Mouse (Mus musculus) neural tube, embryonic 14.5 days (tissue): ENCODE data around the gene Dnah3. TPM values are rescaled to one million over a fixed set of nuclear protein-coding genes. Genes with fewer than 3 reads are reported as not detected.

ENCODE experiments used
- ATAC-seq: fragments of 200-750 bp; cut with Nextera tagmentation; 2 replicates; pipeline ENCODE4 v1.8.0; 2017; ENCODE audit warnings: low read depth, mild to moderate bottlenecking, moderate TSS enrichment, moderate library complexity
- H3K27ac ChIP-seq: fragments of 300-500 bp; sonication (generic); 2 replicates; pipeline ENCODE4 v1.5.1; 2014; ENCODE audit warnings: low read depth, mild to moderate bottlenecking, control low read depth, low read length, moderate library complexity, mixed read lengths
- H3K27me3 ChIP-seq: fragments of 300-500 bp; sonication (generic); 2 replicates; pipeline ENCODE4 v1.6.1; 2014; ENCODE audit warnings: low read length; ENCODE audit not compliant: control insufficient read depth, insufficient read depth
- H3K36me3 ChIP-seq: fragments of 300-500 bp; sonication (generic); 2 replicates; pipeline ENCODE4 v1.6.1; 2014; ENCODE audit warnings: low read length, mixed read lengths; ENCODE audit not compliant: control insufficient read depth, insufficient read depth
- H3K4me1 ChIP-seq: fragments of 300-500 bp; sonication (generic); 2 replicates; pipeline ENCODE4 v1.6.1; 2014; ENCODE audit warnings: low read length; ENCODE audit not compliant: control insufficient read depth, insufficient read depth
- H3K4me2 ChIP-seq: fragments of 300-500 bp; sonication (generic); 2 replicates; pipeline ENCODE4 v1.6.1; 2014; ENCODE audit warnings: mild to moderate bottlenecking, low read depth, low read length, control low read depth
- H3K4me3 ChIP-seq: fragments of 300-500 bp; sonication (generic); 2 replicates; pipeline ENCODE4 v1.5.1; 2014; ENCODE audit warnings: low read depth, low read length, control low read depth, mixed read lengths
- H3K9ac ChIP-seq: fragments of 300-500 bp; sonication (generic); replicated peaks from 2 replicates; pipeline ENCODE4 v1.6.1; 2014; ENCODE audit warnings: low read depth, mild to moderate bottlenecking, control low read depth, low read length, mixed read lengths
- H3K9me3 ChIP-seq: fragments of 300-500 bp; sonication (generic); 2 replicates; pipeline ENCODE4 v1.6.1; 2016; ENCODE audit warnings: low read length; ENCODE audit not compliant: control insufficient read depth
- WGBS: fragments of 180-500 bp; shearing (Covaris S2); extraction: QIAGEN DNeasy Blood & Tissue Kit; methylation state at CpG from one replicate; pipeline ENCODE4 v1.1.7; 2014; 5-methylcytosine and 5-hydroxymethylcytosine counted together
- polyA plus RNA-seq: library from polyadenylated mRNA; unstranded; fragments of >200 nt; fragmentation: Nextera tagmentation; extraction: Ambion mirVana; gene quantifications from 2 replicates; pipeline ENCODE4 v1.2.1, GENCODE M21; 2014

The Dnah3 gene
- not detected in 2 replicates for polyA plus RNA-seq

DNA sequence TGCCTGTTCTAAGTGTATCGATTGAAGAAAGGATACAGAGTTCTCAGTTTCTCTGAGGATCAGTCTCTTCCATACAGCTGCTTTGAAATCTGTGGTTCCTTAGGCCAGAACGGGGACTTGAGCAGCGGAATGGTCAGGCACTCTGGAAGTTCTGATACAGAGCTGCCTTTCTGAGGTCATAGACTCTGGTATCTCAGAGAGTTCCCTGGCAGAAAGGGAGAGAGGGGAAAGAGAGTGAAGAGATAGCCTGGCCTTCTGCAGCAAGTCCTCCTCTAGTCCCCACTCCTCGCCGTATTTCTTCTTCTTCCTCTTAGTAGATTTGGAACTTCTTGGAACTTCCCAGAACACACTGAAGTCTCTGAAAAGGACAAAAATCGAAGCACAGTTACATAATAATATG, at the start of gene Dnah3:
Gene Dnah3 (minus strand): TSS at position 101 of the 400 bp plus-strand sequence.
- ATAC-seq, result no peak
- Histone ChIP-seq H3K36me3 (no peaks in the 10 kb centered on the region), H3K9ac (no peak within 1 kb of the TSS), H3K4me3 (no peak within 1 kb of the TSS), H3K9me3 (no peaks in the 10 kb centered on the region), H3K27ac (no peak within 1 kb of the TSS), H3K27me3 (no peaks in the 10 kb centered on the region), H3K4me1 (no peaks in the 10 kb centered on the region), H3K4me2 (no peak within 1 kb of the TSS)
- WGBS, result 84% methylated on average over 6 of the region's 6 CpGs

DNA sequence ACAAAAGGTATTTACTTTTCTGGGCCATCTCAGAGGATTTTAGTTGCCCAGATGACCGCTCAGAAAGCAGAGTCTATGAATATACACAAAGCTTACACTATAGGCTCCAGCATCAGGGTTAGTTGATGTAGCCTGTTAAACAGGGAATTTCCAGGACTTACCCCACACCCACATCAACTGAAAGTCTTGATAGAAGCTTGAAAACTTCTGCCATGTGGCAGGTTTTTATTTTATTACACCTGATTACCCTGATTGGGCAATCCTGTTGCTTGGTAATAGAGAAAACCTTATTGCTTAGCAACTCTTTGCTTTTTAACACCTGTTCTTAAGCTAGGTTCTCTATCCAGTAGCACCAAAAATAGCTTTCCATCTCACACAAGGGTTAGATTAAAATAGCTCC, 47.7 kb upstream of the Dnah3 start:
- Histone ChIP-seq H3K4me1 (no peaks in the 10 kb centered on the region), H3K9ac (no peak overlapping the region), H3K9me3 (no peaks in the 10 kb centered on the region), H3K4me3 (no peak overlapping the region), H3K4me2 (no peak overlapping the region), H3K27me3 (no peaks in the 10 kb centered on the region), H3K36me3 (no peaks in the 10 kb centered on the region), H3K27ac (no peak overlapping the region)
- no peak for ATAC-seq
- whole genome bisulfite sequencing, result 84% methylated on average over 1 of the region's 1 CpGs

DNA sequence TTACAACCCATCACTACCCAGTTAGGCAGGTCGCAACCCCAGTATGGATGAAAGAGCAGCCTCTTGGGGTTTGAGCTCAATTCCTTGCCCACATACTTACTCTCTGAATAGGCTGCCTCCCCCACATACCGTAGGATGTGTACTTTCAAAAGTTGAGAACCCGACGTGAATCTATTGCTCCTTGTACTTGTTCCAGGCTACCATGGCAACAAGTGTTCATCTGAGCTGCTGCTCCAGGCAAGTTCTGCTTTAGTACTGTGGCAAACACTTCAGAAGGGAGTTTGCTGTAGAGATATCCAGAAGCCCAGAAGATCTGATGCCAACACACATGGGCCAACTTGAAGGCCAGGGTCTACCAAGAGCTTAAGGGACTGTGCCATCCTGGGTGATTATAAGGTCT, 33.9 kb upstream of the Dnah3 start:
- no peaks in the 10 kb centered on the region for H3K4me1 ChIP-seq
- no peaks in the 10 kb centered on the region for H3K36me3 ChIP-seq
- WGBS, result 67% methylated on average over 4 of the region's 4 CpGs
- H3K4me3 ChIP-seq, result no peak overlapping the region
- H3K27me3 ChIP-seq, result no peaks in the 10 kb centered on the region
- H3K9ac ChIP-seq, result no peak overlapping the region
- ATAC-seq, result no peak
- H3K27ac ChIP-seq, result no peak overlapping the region
- H3K4me2 ChIP-seq, result no peak overlapping the region
- H3K9me3 ChIP-seq, result no peaks in the 10 kb centered on the region

DNA sequence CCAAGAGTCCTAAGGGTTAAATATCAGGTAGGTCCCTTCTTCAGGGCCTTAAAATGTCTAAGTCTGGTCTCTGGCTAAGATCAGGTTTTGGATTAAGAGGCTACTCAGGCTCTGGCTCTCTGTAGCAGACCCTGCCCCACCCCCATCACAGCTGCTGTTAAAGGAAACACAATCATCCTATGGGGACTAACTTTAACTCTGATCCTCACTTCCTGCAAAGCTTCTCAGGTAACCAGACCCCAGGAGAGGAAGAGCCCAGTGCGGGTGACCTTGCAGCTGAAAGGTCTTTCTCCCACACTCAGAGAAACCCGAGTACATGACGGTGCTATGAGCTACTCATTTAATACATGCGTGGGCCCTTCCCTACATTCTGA, 32.6 kb upstream of the Dnah3 start:
- no peaks in the 10 kb centered on the region for H3K9me3 ChIP-seq
- no peak overlapping the region for H3K27ac ChIP-seq
- H3K36me3 ChIP-seq, result no peaks in the 10 kb centered on the region
- H3K4me1 ChIP-seq, result no peaks in the 10 kb centered on the region
- ATAC-seq, result no peak
- no peak overlapping the region for H3K4me2 ChIP-seq
- H3K4me3 ChIP-seq, result no peak overlapping the region
- H3K9ac ChIP-seq, result no peak overlapping the region
- WGBS, result 66% methylated on average over 4 of the region's 4 CpGs
- H3K27me3 ChIP-seq, result no peaks in the 10 kb centered on the region

DNA sequence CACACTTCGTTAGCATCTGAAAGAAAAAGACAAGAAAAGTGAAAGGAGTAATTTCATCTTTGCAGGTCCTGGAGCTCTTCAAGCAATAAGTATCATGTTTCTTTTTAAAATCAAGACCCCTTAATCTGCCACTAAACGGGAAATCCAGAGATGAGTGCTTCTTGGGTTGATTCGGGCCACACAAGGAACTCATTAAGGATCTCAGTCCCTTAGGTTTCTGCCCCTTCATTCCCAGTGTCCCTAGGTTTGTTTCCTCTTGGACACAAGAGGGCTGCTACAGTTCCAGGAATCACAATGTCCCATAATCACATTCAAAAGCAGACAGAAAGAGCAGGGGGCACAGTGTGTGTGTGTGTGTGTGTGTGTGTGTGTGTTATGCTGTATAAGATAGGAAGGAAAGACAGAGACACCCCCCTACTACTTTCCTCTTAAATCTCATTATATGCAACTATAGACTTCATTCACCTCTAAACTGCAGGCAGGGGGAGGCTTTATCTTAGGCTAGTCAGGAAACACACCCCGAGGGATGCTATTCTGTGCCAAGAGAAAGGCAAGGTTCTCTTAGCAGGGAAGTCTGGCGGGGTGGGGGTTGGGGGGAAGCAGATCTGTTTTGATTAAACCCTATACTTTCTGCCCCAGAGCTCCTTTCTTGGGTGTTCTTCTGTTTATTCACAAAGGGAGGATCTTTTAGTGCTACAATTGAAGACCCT, 32.1 kb upstream of the Dnah3 start:
- Histone ChIP-seq H3K4me3 (no peak overlapping the region), H3K4me2 (no peak overlapping the region), H3K9ac (no peak overlapping the region), H3K9me3 (no peaks in the 10 kb centered on the region), H3K36me3 (no peaks in the 10 kb centered on the region), H3K27me3 (no peaks in the 10 kb centered on the region), H3K4me1 (no peaks in the 10 kb centered on the region), H3K27ac (no peak overlapping the region)
- ATAC-seq, result no peak
- WGBS, result 35% methylated on average over 5 of the region's 5 CpGs

DNA sequence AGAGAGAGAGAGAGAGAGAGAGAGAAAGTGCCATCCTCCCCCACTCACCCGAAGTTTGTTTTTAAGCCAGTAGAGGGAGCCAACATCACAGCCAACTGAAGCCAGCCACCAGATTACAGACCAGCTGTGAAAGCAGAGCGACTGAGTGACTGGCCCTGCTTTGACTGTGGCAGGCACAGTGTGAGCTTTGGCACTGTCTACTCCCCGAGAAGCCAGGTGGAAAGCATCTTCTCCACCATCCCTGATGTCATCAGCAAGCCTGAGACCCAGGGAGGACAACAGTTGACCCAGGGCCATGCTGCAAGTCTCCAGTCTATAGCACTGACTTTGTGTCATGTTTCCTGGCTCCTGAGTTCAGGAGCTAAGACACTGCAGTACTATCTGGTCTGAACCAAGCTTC, 29.8 kb upstream of the Dnah3 start:
- H3K27ac ChIP-seq, result no peak overlapping the region
- WGBS, result 5% methylated on average over 3 of the region's 3 CpGs
- no peak overlapping the region for H3K4me2 ChIP-seq
- H3K9ac ChIP-seq, result no peak overlapping the region
- no peaks in the 10 kb centered on the region for H3K27me3 ChIP-seq
- peak; percentile 96 for ATAC-seq
- no peak overlapping the region for H3K4me3 ChIP-seq
- no peaks in the 10 kb centered on the region for H3K36me3 ChIP-seq
- no peaks in the 10 kb centered on the region for H3K9me3 ChIP-seq
- H3K4me1 ChIP-seq, result no peaks in the 10 kb centered on the region

DNA sequence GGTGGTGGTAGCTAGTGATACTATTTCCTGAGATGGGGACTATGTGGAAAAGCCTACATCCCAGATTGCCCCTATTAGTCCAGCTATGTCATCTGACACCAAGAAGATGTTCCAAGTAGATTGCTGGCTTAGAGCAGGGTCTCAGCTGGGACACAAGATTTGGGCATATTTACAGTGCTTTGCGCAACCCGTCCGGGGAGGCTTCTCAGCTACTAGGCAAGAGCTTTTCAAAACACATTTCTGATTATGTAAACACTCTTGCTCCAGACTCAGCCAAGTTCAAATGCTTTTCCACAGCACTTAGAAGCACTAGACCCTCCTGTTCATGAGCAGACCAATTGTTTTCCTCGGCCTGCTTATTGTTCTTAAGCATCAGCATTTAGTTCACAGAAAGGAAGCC, 28.7 kb upstream of the Dnah3 start:
- H3K27me3 ChIP-seq, result no peaks in the 10 kb centered on the region
- H3K36me3 ChIP-seq, result no peaks in the 10 kb centered on the region
- no peak overlapping the region for H3K9ac ChIP-seq
- H3K4me1 ChIP-seq, result no peaks in the 10 kb centered on the region
- no peak for ATAC-seq
- no peak overlapping the region for H3K4me2 ChIP-seq
- H3K27ac ChIP-seq, result no peak overlapping the region
- H3K9me3 ChIP-seq, result no peaks in the 10 kb centered on the region
- WGBS, result 84% methylated on average over 4 of the region's 4 CpGs
- H3K4me3 ChIP-seq, result no peak overlapping the region

DNA sequence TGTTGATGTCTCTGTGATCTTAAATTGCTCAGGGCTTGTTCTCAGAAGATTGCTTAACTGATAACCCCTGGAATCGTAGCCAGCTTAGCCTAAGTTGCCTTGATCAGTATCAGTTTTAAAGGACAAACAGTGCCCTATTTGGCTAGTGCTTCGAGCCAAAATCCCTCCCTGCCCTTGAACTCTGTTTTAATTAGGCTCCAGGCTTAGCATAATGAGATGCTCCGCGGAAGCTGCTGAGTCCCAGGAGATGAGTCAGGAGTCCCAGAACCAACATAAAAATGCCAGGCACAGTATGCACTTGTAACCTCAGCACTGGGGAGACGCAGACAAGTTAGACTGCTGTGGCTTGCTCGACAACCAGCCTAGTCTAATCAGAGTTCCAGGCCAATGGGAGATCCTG, 22.4 kb upstream of the Dnah3 start:
- Histone ChIP-seq H3K9me3 (no peaks in the 10 kb centered on the region), H3K4me1 (no peaks in the 10 kb centered on the region), H3K27me3 (no peaks in the 10 kb centered on the region), H3K4me3 (no peak overlapping the region), H3K9ac (no peak overlapping the region), H3K4me2 (no peak overlapping the region), H3K27ac (no peak overlapping the region), H3K36me3 (no peaks in the 10 kb centered on the region)
- WGBS, result 27% methylated on average over 6 of the region's 6 CpGs
- ATAC-seq, result no peak

DNA sequence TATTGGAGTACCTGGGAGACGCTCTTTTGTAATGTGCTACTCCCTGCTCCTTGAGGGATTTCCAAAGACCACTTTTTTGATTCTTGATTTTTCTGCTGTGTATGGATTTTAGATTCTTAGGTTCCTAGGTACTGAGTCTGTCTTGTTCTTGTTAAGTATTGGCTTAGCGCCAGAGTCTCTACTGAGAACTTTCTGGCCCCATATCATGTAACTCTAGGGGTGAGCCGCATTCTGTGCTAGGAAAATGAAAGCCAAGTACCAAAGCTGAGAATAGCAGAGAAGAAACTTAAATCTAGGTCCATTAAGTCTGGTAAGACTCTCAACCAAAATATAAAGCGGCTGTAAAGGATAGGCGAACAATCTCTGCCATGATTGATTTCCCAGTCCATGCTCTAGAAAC, 21.9 kb upstream of the Dnah3 start:
- Histone ChIP-seq H3K9ac (no peak overlapping the region), H3K27ac (no peak overlapping the region), H3K4me1 (no peaks in the 10 kb centered on the region), H3K36me3 (no peaks in the 10 kb centered on the region), H3K27me3 (no peaks in the 10 kb centered on the region), H3K4me3 (no peak overlapping the region), H3K4me2 (no peak overlapping the region), H3K9me3 (no peaks in the 10 kb centered on the region)
- ATAC-seq, result no peak
- 93% methylated on average over 5 of the region's 5 CpGs for WGBS
